In the genomic region with DNA sequence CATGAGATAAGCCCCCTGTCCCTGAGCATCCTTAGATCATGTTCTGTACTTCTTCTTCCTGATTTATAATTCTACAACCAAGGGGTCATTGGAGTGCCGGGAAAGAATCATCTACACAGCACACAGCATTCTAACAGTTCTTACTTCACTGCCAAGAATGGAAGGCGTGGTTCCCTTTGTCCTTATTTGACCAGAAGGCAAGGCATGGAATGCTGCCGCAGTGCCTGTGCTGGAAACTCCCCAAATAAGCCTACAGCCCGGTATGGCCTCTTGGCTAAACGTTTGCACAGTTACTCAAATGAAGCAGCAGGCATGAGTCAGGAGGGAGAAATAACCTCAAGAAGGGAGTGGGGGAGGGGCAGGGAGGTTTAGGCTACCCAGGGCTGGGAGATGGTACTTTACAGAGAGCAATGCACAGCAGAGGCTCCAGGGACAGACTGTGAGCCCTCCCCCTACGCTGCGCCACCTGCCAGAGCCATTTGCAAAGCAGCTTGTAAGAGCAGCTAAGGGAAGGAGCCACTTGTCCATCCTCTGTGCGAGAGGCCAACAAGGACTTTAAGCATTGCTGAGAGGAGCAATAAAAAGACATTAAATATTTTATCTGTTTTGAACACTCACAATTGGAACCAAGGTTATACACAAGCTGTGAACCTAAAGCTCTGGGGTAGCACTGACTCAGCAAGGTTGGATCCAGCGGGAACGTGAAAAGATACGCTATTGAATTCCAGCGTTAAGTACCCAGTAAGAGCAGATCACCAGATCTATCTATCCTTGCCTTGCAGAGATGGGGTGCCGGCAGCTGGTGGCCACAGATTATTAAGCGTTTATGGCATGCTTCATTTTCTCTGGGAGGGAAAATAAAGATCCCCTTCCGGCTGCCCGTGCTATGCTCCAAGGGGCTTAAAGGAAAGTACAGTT, we compare ENCODE assay signal across 8 mouse cellular contexts.
DNase-seq lines count a peak whose midpoint lies in the region; TF ChIP-seq lines count a peak whose summit lies in the region.

No protein-coding gene starts in this region.

- H3K27ac ChIP-seq in layer of hippocampus, adult 2 months, result peak overlapping the region; percentile 24
- H3K27ac ChIP-seq in small intestine, adult 2 months (ENCODE audit: insufficient read depth, low read depth, low read length), result peak overlapping the region; percentile 62

- TF ChIP-seq POLR2A in small intestine, adult 2 months (IDR thresholded peaks at IDR 0.05; ENCODE audit: low read depth, low read length), result no peak

- no peaks in the 10 kb centered on the region for H3K27me3 ChIP-seq in small intestine, adult 2 months (ENCODE audit: control insufficient read depth, insufficient read depth, low read length)

- DNase-seq in NIH3T3 (ENCODE audit: low read depth), result peak; percentile 99
- peak; percentile 88 to 93 for DNase-seq in cerebellum, adult 18-20 months
- DNase-seq in forelimb bud, embryonic 11.5 days (ENCODE audit: low read depth, low spot score), result peak; percentile 10
- peak; percentile 42 to 52 for DNase-seq in heart, postnatal 36 days
- peak; percentile 42 to 54 for DNase-seq in layer of hippocampus, adult 2 months (ENCODE audit: low spot score in 2 of 2)
- DNase-seq in lung, postnatal 4 days, result peak; percentile 54 to 73
- no peak for DNase-seq in thymus, postnatal 14 days

- intact Hi-C loops in heart, postnatal 36 days (cut with DNase I), result loop anchor here (2.0 to 10.0 kb wide), 3 partner anchors 73 to 309 kb away; a partner anchor contains a TSS

- H3K4me3 ChIP-seq in layer of hippocampus, adult 2 months, result no peak overlapping the region
- no peak overlapping the region for H3K4me3 ChIP-seq in small intestine, adult 2 months (ENCODE audit: low read depth, low read length)

- peaks cover 28% of the 10 kb centered on the region for H3K4me1 ChIP-seq in small intestine, adult 2 months (ENCODE audit: control insufficient read depth, insufficient read depth, insufficient read length, low read length)

- TF ChIP-seq CTCF in layer of hippocampus, adult 2 months (conservative IDR thresholded peaks at IDR 0.05), result no peak
- TF ChIP-seq CTCF in small intestine, adult 2 months (IDR thresholded peaks at IDR 0.05; ENCODE audit: extremely low read depth, insufficient read length, insufficient replicate concordance, low read depth, low read length), result no peak

- 27% methylated on average over 16 of the region's 16 CpGs for WGBS in small intestine, adult 2 months

- H3K36me3 ChIP-seq in small intestine, adult 2 months (ENCODE audit: control insufficient read depth, insufficient read depth, low read length), result no peaks in the 10 kb centered on the region
